Mouse (Mus musculus): ENCODE results near the gene Gm27027. TPM values are rescaled to one million over a fixed set of nuclear protein-coding genes. Genes with fewer than 3 reads are reported as not detected.

Gm27027 gene
- polyA plus RNA-seq, 1 experiment from 2014 or later, result not detected

DNA sequence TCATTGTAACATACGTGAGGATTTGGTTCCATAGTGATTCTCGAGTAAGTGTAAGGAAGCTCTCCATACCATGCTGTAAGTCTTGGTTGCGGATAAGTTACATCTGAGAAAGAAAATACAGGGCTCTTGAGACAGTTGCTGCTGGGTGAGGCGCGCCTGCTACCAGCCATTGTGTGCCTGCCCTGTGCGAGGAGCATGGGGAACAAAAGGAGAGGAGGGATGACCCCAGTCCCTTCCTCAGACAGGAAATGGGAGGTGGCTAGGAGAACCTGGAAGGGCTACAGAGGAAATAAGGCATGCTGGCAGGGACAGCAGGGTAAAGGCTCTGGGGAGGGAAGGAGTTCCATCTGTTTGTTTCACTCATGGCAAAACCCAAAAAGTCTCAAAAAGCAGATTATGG, 5.3 kb upstream of the Gm27027 start:
- ATAC-seq, result peak; percentile 88

DNA sequence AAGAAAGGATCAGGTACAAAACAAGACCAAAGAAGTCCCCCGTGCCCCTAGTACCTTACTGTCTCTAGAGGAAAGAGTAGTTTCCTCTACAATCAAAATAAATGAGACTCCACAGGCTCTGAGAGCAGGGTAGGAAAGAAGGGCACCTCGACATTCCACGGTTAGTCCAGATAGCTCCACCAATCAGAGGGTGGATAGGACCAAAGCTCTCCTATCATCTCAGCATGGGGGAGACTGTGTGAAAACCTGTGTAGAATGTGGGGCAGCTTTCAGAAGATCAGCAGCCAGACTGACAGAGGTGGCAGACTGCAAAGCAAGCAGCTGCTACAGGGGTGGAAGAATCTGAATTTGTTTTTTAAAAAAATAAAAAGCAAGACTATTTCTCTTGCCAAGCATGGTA, 3.3 kb downstream of the Gm27027 start:
- 46% methylated on average over 3 of the region's 3 CpGs for WGBS
- no peaks in the 10 kb centered on the region for H3K9me3 ChIP-seq (ENCODE audit: low read length)

More for the DNA sequence above, 5.3 kb upstream of the Gm27027 start:
- 74% methylated on average over 6 of the region's 6 CpGs for WGBS
- H3K4me3 ChIP-seq (ENCODE audit: low read depth, low read length), result no peak overlapping the region
- H3K9ac ChIP-seq (replicated peaks; ENCODE audit: low read depth), result no peak overlapping the region
- DNase-seq (ENCODE audit: low spot score), result peak; percentile 35
- H3K36me3 ChIP-seq (ENCODE audit: insufficient read depth, low read length), result peaks cover 29% of the 10 kb centered on the region
- H3K9me3 ChIP-seq (ENCODE audit: low read length), result no peaks in the 10 kb centered on the region
- no peaks in the 10 kb centered on the region for H3K27me3 ChIP-seq (replicated peaks; ENCODE audit: insufficient read depth, low read length)
- no peak for TF ChIP-seq EP300 (IDR thresholded peaks at IDR 0.05)
- no peak for TF ChIP-seq CTCF (IDR thresholded peaks at IDR 0.05)
- H3K4me1 ChIP-seq (ENCODE audit: insufficient read depth, low read depth, low read length), result no peaks in the 10 kb centered on the region
- peak overlapping the region; percentile 52; the same call in 1 of the 2 replicates for H3K27ac ChIP-seq (ENCODE audit: low read length)
- H3K4me2 ChIP-seq (replicated peaks; ENCODE audit: low read depth, low read length), result no peak overlapping the region

DNA sequence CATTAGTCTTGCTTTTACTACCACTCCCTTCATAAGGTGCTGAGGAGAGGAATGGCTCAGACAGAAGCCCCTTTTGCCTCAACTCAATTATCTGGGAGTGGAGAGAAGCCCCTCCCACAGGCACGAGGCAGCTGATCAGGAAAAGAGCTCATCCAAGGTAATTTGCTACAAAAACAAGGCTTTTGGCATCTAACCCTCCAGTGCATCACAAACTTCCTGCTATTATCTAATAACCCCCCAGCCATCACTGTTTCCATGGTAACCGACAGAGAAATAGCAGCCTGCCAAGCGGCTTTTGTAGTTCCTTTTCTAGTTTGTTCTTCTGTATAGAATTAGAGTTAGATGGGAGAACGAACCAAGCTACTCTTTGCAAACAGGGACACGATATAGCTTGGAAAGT, 3.9 kb downstream of the Gm27027 start:
- DNase-seq (ENCODE audit: low spot score) (peak; percentile 37), ATAC-seq (no peak)
- peak overlapping the region; percentile 57; the same call in 1 of the 2 replicates for H3K27ac ChIP-seq (ENCODE audit: low read length)
- no peak overlapping the region for H3K4me3 ChIP-seq (ENCODE audit: low read depth, low read length)
- no peaks in the 10 kb centered on the region for H3K27me3 ChIP-seq (replicated peaks; ENCODE audit: insufficient read depth, low read length)
- no peaks in the 10 kb centered on the region for H3K9me3 ChIP-seq (ENCODE audit: low read length)
- H3K4me2 ChIP-seq (replicated peaks; ENCODE audit: low read depth, low read length), result no peak overlapping the region
- 53% methylated on average over 5 of the region's 5 CpGs for WGBS
- no peak for TF ChIP-seq CTCF (IDR thresholded peaks at IDR 0.05)
- TF ChIP-seq EP300 (IDR thresholded peaks at IDR 0.05), result no peak
- no peak overlapping the region for H3K9ac ChIP-seq (replicated peaks; ENCODE audit: low read depth)
- H3K4me1 ChIP-seq (ENCODE audit: insufficient read depth, low read depth, low read length), result peaks cover 4% of the 10 kb centered on the region; the same call in 1 of the 2 replicates
- peaks cover 35% of the 10 kb centered on the region; the same call in 1 of the 2 replicates for H3K36me3 ChIP-seq (ENCODE audit: insufficient read depth, low read length)

More for the DNA sequence above, 3.3 kb downstream of the Gm27027 start:
- no peak overlapping the region for H3K4me2 ChIP-seq (replicated peaks; ENCODE audit: low read depth, low read length)
- TF ChIP-seq CTCF (IDR thresholded peaks at IDR 0.05), result no peak
- TF ChIP-seq EP300 (IDR thresholded peaks at IDR 0.05), result no peak
- peaks cover 4% of the 10 kb centered on the region; the same call in 1 of the 2 replicates for H3K4me1 ChIP-seq (ENCODE audit: insufficient read depth, low read depth, low read length)
- H3K27me3 ChIP-seq (replicated peaks; ENCODE audit: insufficient read depth, low read length), result no peaks in the 10 kb centered on the region
- H3K27ac ChIP-seq (ENCODE audit: low read length), result no peak overlapping the region
- H3K9ac ChIP-seq (replicated peaks; ENCODE audit: low read depth), result no peak overlapping the region
- ATAC-seq (no peak), DNase-seq (ENCODE audit: low spot score) (no peak)
- peaks cover 35% of the 10 kb centered on the region; the same call in 1 of the 2 replicates for H3K36me3 ChIP-seq (ENCODE audit: insufficient read depth, low read length)
- no peak overlapping the region for H3K4me3 ChIP-seq (ENCODE audit: low read depth, low read length)

DNA sequence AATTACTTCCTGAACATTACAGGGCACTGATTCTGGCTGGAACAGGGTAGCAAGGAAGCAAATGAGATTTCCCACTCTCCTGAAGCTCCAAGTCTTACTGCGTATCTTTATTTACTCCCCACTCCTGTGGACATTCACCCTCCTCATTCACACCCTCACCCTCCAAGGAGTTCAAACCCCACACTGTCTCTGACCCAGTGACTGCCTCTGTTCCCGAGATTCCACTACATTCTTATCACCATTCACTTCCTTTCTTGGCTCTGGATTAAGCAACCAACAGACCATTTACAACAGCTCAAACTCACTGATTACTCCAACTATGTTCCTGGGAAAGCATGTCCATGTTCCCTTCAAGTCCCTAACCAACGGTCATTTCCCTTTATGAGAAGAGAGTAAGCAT, 4.8 kb downstream of the Gm27027 start:
- no peaks in the 10 kb centered on the region for H3K27me3 ChIP-seq (replicated peaks; ENCODE audit: insufficient read depth, low read length)
- peaks cover 35% of the 10 kb centered on the region; the same call in 1 of the 2 replicates for H3K36me3 ChIP-seq (ENCODE audit: insufficient read depth, low read length)
- H3K9me3 ChIP-seq (ENCODE audit: low read length), result no peaks in the 10 kb centered on the region
- H3K4me3 ChIP-seq (ENCODE audit: low read depth, low read length), result no peak overlapping the region
- no peak overlapping the region for H3K4me2 ChIP-seq (replicated peaks; ENCODE audit: low read depth, low read length)
- DNase-seq (ENCODE audit: low spot score) (peak; percentile 41), ATAC-seq (peak; percentile 68)
- H3K4me1 ChIP-seq (ENCODE audit: insufficient read depth, low read depth, low read length), result peaks cover 4% of the 10 kb centered on the region; the same call in 1 of the 2 replicates
- H3K9ac ChIP-seq (replicated peaks; ENCODE audit: low read depth), result no peak overlapping the region
- WGBS, result 32% methylated on average over 3 of the region's 3 CpGs
- peak overlapping the region; percentile 57 for H3K27ac ChIP-seq (ENCODE audit: low read length)
- TF ChIP-seq EP300 (IDR thresholded peaks at IDR 0.05) (no peak), CTCF (IDR thresholded peaks at IDR 0.05) (no peak)

DNA sequence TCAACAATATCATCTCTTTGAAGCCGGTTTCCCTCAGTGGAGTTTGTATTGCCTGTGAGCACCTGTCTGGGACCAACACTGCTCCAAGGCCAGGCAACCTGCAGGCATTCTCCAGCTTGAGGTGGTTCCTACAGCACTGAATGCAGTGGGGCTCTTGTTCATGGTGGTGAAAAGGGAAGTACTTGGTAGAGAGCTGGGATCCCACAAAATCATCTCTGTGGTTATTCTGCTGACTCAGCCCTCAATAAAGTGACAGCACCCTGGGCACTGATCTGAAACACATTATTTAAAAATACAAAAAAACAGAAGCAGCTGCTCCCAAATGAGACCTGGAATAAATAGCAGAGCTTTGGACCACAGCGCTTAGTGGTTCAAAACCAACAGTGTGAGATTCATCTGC, 7.7 kb downstream of the Gm27027 start:
- 87% methylated on average over 2 of the region's 2 CpGs for WGBS
- ATAC-seq, result no peak
- Histone ChIP-seq H3K4me1 (ENCODE audit: insufficient read depth, low read depth, low read length) (peaks cover 4% of the 10 kb centered on the region), H3K27me3 (replicated peaks; ENCODE audit: insufficient read depth, low read length) (no peaks in the 10 kb centered on the region), H3K9ac (replicated peaks; ENCODE audit: low read depth) (no peak overlapping the region), H3K27ac (ENCODE audit: low read length) (no peak overlapping the region), H3K36me3 (ENCODE audit: insufficient read depth, low read length) (peaks cover 14% of the 10 kb centered on the region; the same call in 1 of the 2 replicates), H3K4me3 (ENCODE audit: low read depth, low read length) (no peak overlapping the region), H3K4me2 (replicated peaks; ENCODE audit: low read depth, low read length) (no peak overlapping the region), H3K9me3 (ENCODE audit: low read length) (no peaks in the 10 kb centered on the region)
- TF ChIP-seq CTCF (IDR thresholded peaks at IDR 0.05) (no peak), EP300 (IDR thresholded peaks at IDR 0.05) (no peak)
- no peak for DNase-seq (ENCODE audit: low spot score)

DNA sequence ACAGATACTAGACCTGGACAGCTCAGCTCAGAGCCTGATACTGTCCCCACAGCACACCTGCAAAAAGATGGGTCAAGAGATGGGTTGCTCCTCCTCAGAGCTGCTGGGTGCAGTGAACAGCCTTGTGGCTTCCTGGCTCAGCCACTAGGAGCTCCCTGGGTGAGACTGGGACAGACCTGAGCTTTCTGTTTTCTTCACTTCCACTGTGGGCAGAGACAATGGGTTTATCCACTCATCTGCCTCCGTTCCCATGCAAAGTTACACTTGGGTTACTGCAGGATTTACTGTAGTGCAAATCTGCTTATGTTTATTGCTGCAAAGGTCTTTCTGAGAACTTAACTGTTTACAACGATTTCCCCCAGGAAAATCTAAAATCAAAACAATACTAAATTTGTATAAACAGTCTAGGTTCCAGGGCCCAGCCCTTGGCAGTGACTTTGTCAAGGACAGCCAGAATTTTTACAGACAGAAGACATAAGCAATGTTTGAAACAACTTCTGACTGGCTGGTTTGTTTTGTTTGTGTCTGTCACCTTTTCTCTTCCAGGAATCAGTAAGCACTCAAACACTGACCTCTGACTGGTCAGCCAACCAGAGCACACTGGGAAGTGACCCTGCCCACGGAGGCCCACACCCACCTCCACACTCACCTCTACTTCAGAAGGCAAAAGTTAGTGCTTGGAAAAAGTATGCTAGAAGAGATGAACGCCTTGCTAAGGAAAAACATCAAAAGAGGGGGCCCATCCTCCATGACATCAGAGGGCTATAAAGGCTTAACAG, 13.5 kb downstream of the Gm27027 start:
- 39% methylated on average over 4 of the region's 4 CpGs for WGBS

More for the DNA sequence above, 13.5 kb downstream of the Gm27027 start:
- peaks cover 10% of the 10 kb centered on the region for H3K36me3 ChIP-seq (ENCODE audit: insufficient read depth, low read length)
- H3K4me3 ChIP-seq (ENCODE audit: low read depth, low read length), result no peak overlapping the region
- H3K9ac ChIP-seq (replicated peaks; ENCODE audit: low read depth), result no peak overlapping the region
- TF ChIP-seq EP300 (IDR thresholded peaks at IDR 0.05) (peak; percentile 96), CTCF (IDR thresholded peaks at IDR 0.05) (peak; percentile 56)
- H3K9me3 ChIP-seq (ENCODE audit: low read length), result no peaks in the 10 kb centered on the region
- no peaks in the 10 kb centered on the region for H3K27me3 ChIP-seq (replicated peaks; ENCODE audit: insufficient read depth, low read length)
- no peak overlapping the region for H3K4me2 ChIP-seq (replicated peaks; ENCODE audit: low read depth, low read length)
- peak; percentile 74 for DNase-seq (ENCODE audit: low spot score)
- peak; percentile 84 for ATAC-seq
- H3K27ac ChIP-seq (ENCODE audit: low read length), result peak overlapping the region; percentile 80
- peaks cover 6% of the 10 kb centered on the region for H3K4me1 ChIP-seq (ENCODE audit: insufficient read depth, low read depth, low read length)
